Mouse (Mus musculus) neural tube, embryonic 15.5 days (tissue): Measurements from ENCODE around the gene Polr2b. TPM values are rescaled to one million over a fixed set of nuclear protein-coding genes. Genes with fewer than 3 reads are reported as not detected.
A peak's percentile ranks its signal among the peaks of the same experiment; 100 is the strongest.

Experiments used
- ATAC-seq: fragments of 200-750 bp; cut with Nextera tagmentation; 2 replicates; pipeline ENCODE4 v1.8.0; 2017; ENCODE audit warnings: mild to moderate bottlenecking, moderate TSS enrichment, moderate library complexity; ENCODE audit not compliant: low FRiP score
- H3K27ac ChIP-seq: fragments of 300-500 bp; sonication (generic); replicated peaks from 2 replicates; pipeline ENCODE4 v1.5.1; 2015; ENCODE audit warnings: mild to moderate bottlenecking, inconsistent platforms
- H3K27me3 ChIP-seq: fragments of 300-500 bp; sonication (generic); replicated peaks from 2 replicates; pipeline ENCODE4 v1.6.1; 2015; ENCODE audit warnings: inconsistent platforms
- H3K36me3 ChIP-seq: fragments of 300-500 bp; sonication (generic); 2 replicates; pipeline ENCODE4 v1.6.1; 2015; ENCODE audit warnings: inconsistent platforms
- H3K4me1 ChIP-seq: fragments of 300-500 bp; sonication (generic); 2 replicates; pipeline ENCODE4 v1.6.1; 2015; ENCODE audit warnings: inconsistent platforms
- H3K4me2 ChIP-seq: fragments of 300-500 bp; sonication (generic); 2 replicates; pipeline ENCODE4 v1.6.1; 2015; ENCODE audit warnings: inconsistent platforms, mild to moderate bottlenecking, moderate library complexity
- H3K4me3 ChIP-seq: fragments of 300-500 bp; sonication (generic); replicated peaks from 2 replicates; pipeline ENCODE4 v1.5.1; 2015; ENCODE audit warnings: mild to moderate bottlenecking, inconsistent platforms
- H3K9ac ChIP-seq: fragments of 300-500 bp; sonication (generic); replicated peaks from 2 replicates; pipeline ENCODE4 v1.6.1; 2015; ENCODE audit warnings: mild to moderate bottlenecking, inconsistent platforms
- H3K9me3 ChIP-seq: fragments of 300-500 bp; sonication (generic); replicated peaks from 2 replicates; pipeline ENCODE4 v1.6.1; 2016; ENCODE audit warnings: inconsistent platforms
- WGBS: fragments of 180-500 bp; shearing (Covaris S2); methylation state at CpG from one replicate; pipeline ENCODE4 v1.1.7; 2015; ENCODE audit warnings: mixed read lengths; 5-methylcytosine and 5-hydroxymethylcytosine counted together
- polyA plus RNA-seq: library from polyadenylated mRNA; unstranded; fragments of >200 nt; fragmentation: Nextera tagmentation; extraction: Ambion mirVana; gene quantifications from 2 replicates; pipeline ENCODE4 v1.2.1, GENCODE M21; 2015

Gene Polr2b
- polyA plus RNA-seq, 1 experiment from 2014 or later: 52.2 TPM

- Histone ChIP-seq H3K36me3 (peaks cover 14% of the 10 kb centered on the region), H3K4me1 (peaks cover 20% of the 10 kb centered on the region), H3K9ac (no peak overlapping the region), H3K4me2 (peak overlapping the region; percentile 53), H3K27me3 (0 out of 2 replicates have a peak, but pooled peaks cover 4% of the 10 kb centered on the region), H3K4me3 (peak overlapping the region; percentile 30), H3K27ac (no peak overlapping the region), H3K9me3 (no peaks in the 10 kb centered on the region)
- WGBS: 2% methylated on average over 16 of the region's 16 CpGs
- ATAC-seq: peak; percentile 83
Measured at GRCm38 (mm10) chr5:77354361-77354787, 44.4 kb downstream of the Polr2b start.

- 88% methylated on average over 19 of the region's 19 CpGs for WGBS
- ATAC-seq: no peak
- 0 out of 2 replicates have a peak, but pooled peaks cover 4% of the 10 kb centered on the region for H3K27me3 ChIP-seq
Measured at GRCm38 (mm10) chr5:77355307-77356265, 45.6 kb downstream of the Polr2b start.

GRCm38 (mm10) chr5:77357405-77358149 is 47.6 kb downstream of the Polr2b start:
- Histone ChIP-seq H3K4me2 (peak overlapping the region; percentile 57), H3K27ac (peak overlapping the region; percentile 56; the same call in 1 of the 2 replicates), H3K27me3 (0 out of 2 replicates have a peak, but pooled peaks cover 4% of the 10 kb centered on the region), H3K4me3 (peak overlapping the region; percentile 29), H3K36me3 (no peaks in the 10 kb centered on the region), H3K9ac (peak overlapping the region; percentile 26; the same call in 1 of the 2 replicates), H3K9me3 (no peaks in the 10 kb centered on the region), H3K4me1 (peaks cover 20% of the 10 kb centered on the region)
- WGBS: 23% methylated on average over 22 of the region's 22 CpGs
- ATAC-seq: 0 out of 2 replicates have a peak, but pooled peaks have one; percentile 9

More at GRCm38 (mm10) chr5:77355307-77356265, 45.6 kb downstream of the Polr2b start:
- Histone ChIP-seq H3K9ac (no peak overlapping the region), H3K9me3 (no peaks in the 10 kb centered on the region), H3K4me2 (peak overlapping the region; percentile 53; the same call in 1 of the 2 replicates), H3K36me3 (peaks cover 5% of the 10 kb centered on the region), H3K27ac (no peak overlapping the region), H3K4me3 (no peak overlapping the region), H3K4me1 (peaks cover 20% of the 10 kb centered on the region)

- H3K4me2 ChIP-seq: peak overlapping the region; percentile 57
- ATAC-seq: peak; percentile 30
- H3K27me3 ChIP-seq: 0 out of 2 replicates have a peak, but pooled peaks cover 4% of the 10 kb centered on the region
- peak overlapping the region; percentile 52 for H3K27ac ChIP-seq
- H3K9ac ChIP-seq: peak overlapping the region; percentile 26; the same call in 1 of the 2 replicates
- H3K36me3 ChIP-seq: no peaks in the 10 kb centered on the region
- peaks cover 20% of the 10 kb centered on the region for H3K4me1 ChIP-seq
- peak overlapping the region; percentile 29 for H3K4me3 ChIP-seq
- no peaks in the 10 kb centered on the region for H3K9me3 ChIP-seq
- 4% methylated on average over 10 of the region's 10 CpGs for WGBS
Measured at GRCm38 (mm10) chr5:77358347-77358746, 48.4 kb downstream of the Polr2b start.

- no peak overlapping the region for H3K4me3 ChIP-seq
- H3K27me3 ChIP-seq: no peaks in the 10 kb centered on the region
- H3K9me3 ChIP-seq: no peaks in the 10 kb centered on the region
- no peak overlapping the region for H3K4me2 ChIP-seq
- no peak overlapping the region for H3K27ac ChIP-seq
- no peak for ATAC-seq
- H3K9ac ChIP-seq: no peak overlapping the region
- peaks cover 10% of the 10 kb centered on the region for H3K4me1 ChIP-seq
- 94% methylated on average over 4 of the region's 4 CpGs for WGBS
- H3K36me3 ChIP-seq: no peaks in the 10 kb centered on the region
Measured at GRCm38 (mm10) chr5:77359971-77360370, 50.0 kb downstream of the Polr2b start.

- Histone ChIP-seq H3K4me1 (peaks cover 10% of the 10 kb centered on the region), H3K36me3 (no peaks in the 10 kb centered on the region), H3K9me3 (no peaks in the 10 kb centered on the region), H3K27ac (no peak overlapping the region), H3K27me3 (no peaks in the 10 kb centered on the region), H3K4me2 (no peak overlapping the region), H3K9ac (no peak overlapping the region), H3K4me3 (no peak overlapping the region)
- no peak for ATAC-seq
- 78% methylated on average over 4 of the region's 4 CpGs for WGBS
Measured at GRCm38 (mm10) chr5:77361006-77361405, 51.1 kb downstream of the Polr2b start.

- Histone ChIP-seq H3K27me3 (no peaks in the 10 kb centered on the region), H3K4me2 (no peak overlapping the region), H3K4me1 (peaks cover 10% of the 10 kb centered on the region), H3K27ac (no peak overlapping the region), H3K9ac (no peak overlapping the region), H3K4me3 (no peak overlapping the region), H3K9me3 (no peaks in the 10 kb centered on the region), H3K36me3 (no peaks in the 10 kb centered on the region)
- WGBS: 64% methylated on average over 3 of the region's 3 CpGs
- ATAC-seq: no peak
Measured at GRCm38 (mm10) chr5:77362120-77362519, 52.2 kb downstream of the Polr2b start.

GRCm38 (mm10) chr5:77363650-77364049 is 53.7 kb downstream of the Polr2b start:
- Histone ChIP-seq H3K4me1 (peaks cover 2% of the 10 kb centered on the region; the same call in 1 of the 2 replicates), H3K9ac (no peak overlapping the region), H3K36me3 (no peaks in the 10 kb centered on the region), H3K4me3 (no peak overlapping the region), H3K4me2 (no peak overlapping the region), H3K27ac (no peak overlapping the region), H3K27me3 (no peaks in the 10 kb centered on the region), H3K9me3 (no peaks in the 10 kb centered on the region)
- no peak for ATAC-seq
- WGBS: 82% methylated on average over 6 of the region's 6 CpGs

- H3K27me3 ChIP-seq: no peaks in the 10 kb centered on the region
- peaks cover 2% of the 10 kb centered on the region; the same call in 1 of the 2 replicates for H3K4me1 ChIP-seq
- no peak for ATAC-seq
- H3K9me3 ChIP-seq: no peaks in the 10 kb centered on the region
- no peak overlapping the region for H3K4me3 ChIP-seq
- 96% methylated on average over 3 of the region's 3 CpGs for WGBS
- no peak overlapping the region for H3K4me2 ChIP-seq
- no peak overlapping the region for H3K9ac ChIP-seq
- no peak overlapping the region for H3K27ac ChIP-seq
- no peaks in the 10 kb centered on the region for H3K36me3 ChIP-seq
Measured at GRCm38 (mm10) chr5:77364443-77365038, 54.6 kb downstream of the Polr2b start.

GRCm38 (mm10) chr5:77366313-77366712 is 56.4 kb downstream of the Polr2b start:
- H3K9me3 ChIP-seq: no peaks in the 10 kb centered on the region
- H3K4me1 ChIP-seq: peaks cover 2% of the 10 kb centered on the region; the same call in 1 of the 2 replicates
- no peak overlapping the region for H3K9ac ChIP-seq
- H3K4me3 ChIP-seq: no peak overlapping the region
- no peak overlapping the region for H3K4me2 ChIP-seq
- H3K27me3 ChIP-seq: no peaks in the 10 kb centered on the region
- H3K27ac ChIP-seq: no peak overlapping the region
- no peak for ATAC-seq
- no peaks in the 10 kb centered on the region for H3K36me3 ChIP-seq
- 83% methylated on average over 8 of the region's 8 CpGs for WGBS

- H3K4me3 ChIP-seq: no peak overlapping the region
- 94% methylated on average over 1 of the region's 1 CpGs for WGBS
- no peaks in the 10 kb centered on the region for H3K9me3 ChIP-seq
- no peak overlapping the region for H3K27ac ChIP-seq
- H3K36me3 ChIP-seq: no peaks in the 10 kb centered on the region
- no peak for ATAC-seq
- H3K4me1 ChIP-seq: peaks cover 2% of the 10 kb centered on the region; the same call in 1 of the 2 replicates
- no peak overlapping the region for H3K9ac ChIP-seq
- no peaks in the 10 kb centered on the region for H3K27me3 ChIP-seq
- H3K4me2 ChIP-seq: no peak overlapping the region
Measured at GRCm38 (mm10) chr5:77367145-77367544, 57.2 kb downstream of the Polr2b start.
